Mouse (Mus musculus) adrenal gland, adult 18-20 months (tissue): ENCODE data around the gene D8Ertd738e. TPM values are rescaled to one million over a fixed set of nuclear protein-coding genes. Genes with fewer than 3 reads are reported as not detected.

Source experiments
- DNase-seq, 2 experiments: peaks; one replicate each; pipeline ENCODE4 v3.0.0; 2021 to 2022; ENCODE audit warnings: low spot score in 2 of 2
- total RNA-seq, 2 experiments: library from RNA; stranded (reverse); gene quantifications; 1 replicate in 1 of 2; 2 replicates in 1 of 2; pipeline ENCODE4 v1.2.3; 2021

Gene D8Ertd738e
- total RNA-seq, 2 experiments from 2014 or later: 292 to 304 TPM

DNA sequence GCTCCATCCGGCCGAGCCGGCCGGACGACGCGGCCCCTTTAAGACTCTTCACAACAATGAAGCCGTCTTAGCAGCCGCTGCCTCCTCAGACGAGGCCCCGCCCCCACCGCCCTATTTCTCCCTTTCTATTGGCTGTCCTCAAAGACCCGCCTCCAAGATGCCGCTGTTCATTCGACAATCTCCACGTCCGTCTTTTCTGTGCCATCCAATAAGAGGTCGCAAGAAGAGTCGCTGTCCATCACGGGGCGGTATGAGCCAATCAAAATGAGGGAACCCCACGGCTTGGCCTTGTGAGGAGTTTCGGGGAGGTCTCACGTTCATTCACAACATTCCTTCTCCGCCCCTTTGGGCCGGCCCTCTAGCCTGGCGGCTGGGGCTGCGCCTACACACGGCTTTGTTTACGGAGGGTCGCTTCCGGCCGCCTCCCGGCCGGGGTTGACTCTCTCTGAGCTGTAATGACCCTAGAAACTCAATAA is 12.5 kb downstream of the D8Ertd738e start, which contains the start of gene Zswim4:
Zswim4 (minus strand) TSS at position 58 of the 476 bp plus-strand sequence.
- peak; percentile 92 to 97 for DNase-seq

DNA sequence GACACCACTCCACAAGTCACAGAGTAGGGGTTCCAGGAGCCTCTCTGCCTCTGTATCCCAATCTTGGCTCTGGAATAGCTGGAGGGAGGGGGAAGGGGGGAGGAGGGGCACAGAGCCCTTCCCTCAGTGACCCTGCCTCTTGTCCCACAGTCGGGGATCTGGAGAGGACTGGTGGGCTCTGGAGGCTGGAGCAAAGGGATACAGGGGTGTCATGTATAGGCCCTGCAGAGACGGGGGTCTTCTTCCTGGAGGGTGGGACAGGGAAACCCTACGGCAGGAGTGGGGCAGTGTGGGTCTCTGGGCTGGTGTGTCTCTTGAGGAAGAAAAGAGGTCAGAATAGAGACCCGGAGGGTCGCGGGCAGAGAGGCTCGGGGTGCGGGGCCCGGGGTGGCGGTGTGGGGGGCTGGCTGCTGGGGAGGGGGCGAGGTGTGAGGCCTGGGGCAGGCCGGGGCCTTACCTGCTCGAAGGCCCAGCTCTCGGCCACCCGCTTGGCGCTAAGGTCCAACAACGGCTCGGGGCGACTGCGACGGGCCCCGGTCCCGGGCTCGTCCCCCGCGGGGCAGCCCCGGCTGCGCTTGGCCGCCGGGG is 13.0 kb downstream of the D8Ertd738e start:
- DNase-seq: no peak

DNA sequence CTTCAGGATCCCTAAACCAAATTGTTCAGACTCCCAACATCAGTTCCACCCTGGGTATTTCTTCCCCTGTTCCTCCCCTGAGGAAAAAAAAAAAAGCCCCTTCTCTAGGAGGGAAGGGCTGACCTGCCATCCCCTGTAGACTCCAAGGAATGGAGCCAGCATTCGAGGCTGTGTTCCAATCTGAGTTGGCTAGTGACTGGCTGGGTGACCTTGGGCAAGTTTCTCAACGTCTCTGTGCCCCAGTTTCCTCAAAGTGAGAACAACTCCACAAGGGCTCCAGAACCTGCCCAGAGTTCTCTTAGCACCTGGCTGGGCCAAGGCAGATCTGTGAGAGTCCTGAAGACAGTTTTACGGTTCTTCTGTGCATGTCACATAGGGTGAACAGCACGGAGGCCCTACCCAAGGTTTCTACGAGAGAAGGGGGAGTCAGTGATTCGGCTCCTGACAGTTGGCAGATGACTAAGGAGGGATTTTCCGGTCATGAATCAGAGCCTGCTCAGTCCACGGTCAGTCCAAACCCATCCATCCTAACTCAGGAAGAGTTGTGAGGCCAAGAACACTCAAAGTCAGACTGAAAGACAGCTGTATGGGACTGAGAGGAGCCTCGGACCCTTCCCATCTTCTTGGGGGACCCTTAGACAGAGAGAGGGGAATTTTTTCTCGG is 13.6 kb downstream of the D8Ertd738e start:
- DNase-seq: peak in 1 of 2 experiments; percentile 64

DNA sequence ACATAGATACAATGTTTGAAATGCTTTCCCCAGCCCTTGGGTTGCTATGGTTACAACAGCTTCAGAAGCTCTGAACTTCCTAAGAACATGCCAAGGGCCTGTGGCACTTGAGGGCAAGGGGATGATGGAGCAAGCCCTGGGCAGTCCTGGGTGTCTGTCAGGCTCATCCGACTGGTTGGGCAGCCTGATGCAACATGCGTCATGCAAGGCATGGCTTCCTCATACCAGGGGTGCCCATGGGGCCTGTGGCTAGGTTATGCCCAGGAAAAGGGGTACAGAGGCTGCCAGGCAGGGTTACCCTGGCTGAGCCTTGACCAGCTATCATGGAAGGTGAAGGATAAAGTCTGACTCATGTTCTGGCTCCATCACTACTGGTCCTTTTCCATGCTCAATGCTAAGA is 16.5 kb downstream of the D8Ertd738e start:
- DNase-seq: peak in 1 of 2 experiments; percentile 36

DNA sequence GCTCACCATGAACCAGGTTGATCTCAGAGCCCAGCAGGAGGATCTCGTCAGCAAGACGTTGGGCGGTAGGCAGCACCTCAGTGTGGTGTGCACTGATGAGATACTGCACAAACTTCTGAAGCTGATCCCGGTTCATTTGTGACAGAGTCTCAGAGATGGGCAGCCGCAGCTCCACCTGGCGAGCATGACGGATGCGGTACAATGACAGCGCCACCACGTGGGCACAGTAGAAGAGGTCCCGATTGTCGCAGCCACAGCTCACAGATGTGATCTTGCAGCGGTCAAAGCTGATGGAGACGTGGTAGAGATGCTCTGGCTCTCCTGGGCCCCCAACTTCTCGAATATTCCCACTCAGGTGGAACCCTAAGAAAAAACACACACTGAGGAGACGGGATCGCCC is 18.8 kb downstream of the D8Ertd738e start:
- DNase-seq: no peak

DNA sequence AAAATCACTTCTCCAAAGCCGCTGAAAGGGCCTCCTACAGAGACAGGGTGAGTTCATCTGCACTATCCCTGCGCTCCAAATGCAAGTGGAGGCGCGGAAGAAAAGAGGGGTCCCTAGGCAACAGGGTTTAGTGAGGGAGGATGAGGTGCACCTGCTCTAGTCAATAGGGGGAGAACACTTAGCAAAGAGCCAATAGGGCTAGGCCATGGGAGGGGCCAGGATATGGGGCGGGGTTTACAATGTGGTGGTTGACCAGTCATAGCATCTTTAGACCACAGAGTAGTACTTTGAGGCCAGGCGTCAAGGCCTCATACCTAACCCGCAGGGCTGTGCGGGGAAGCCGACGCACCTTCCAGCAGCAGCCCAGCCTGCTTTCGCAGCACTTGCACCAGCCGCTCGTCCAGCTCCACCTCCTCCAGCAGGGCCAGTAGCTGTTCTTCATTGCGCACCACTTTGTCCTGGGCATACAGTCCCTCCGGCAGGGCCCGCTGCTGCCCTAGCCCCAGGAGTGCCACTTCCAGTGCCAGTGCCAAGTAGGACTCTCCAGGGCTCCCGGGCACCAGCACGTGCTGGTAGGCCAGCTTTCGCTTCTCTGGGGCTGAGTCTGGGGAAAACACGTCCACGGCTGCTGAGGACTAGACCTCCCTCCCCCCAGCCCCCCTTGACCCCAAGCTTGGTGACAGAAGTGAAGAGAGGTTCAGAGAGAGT is 26.0 kb downstream of the D8Ertd738e start:
- no peak for DNase-seq

DNA sequence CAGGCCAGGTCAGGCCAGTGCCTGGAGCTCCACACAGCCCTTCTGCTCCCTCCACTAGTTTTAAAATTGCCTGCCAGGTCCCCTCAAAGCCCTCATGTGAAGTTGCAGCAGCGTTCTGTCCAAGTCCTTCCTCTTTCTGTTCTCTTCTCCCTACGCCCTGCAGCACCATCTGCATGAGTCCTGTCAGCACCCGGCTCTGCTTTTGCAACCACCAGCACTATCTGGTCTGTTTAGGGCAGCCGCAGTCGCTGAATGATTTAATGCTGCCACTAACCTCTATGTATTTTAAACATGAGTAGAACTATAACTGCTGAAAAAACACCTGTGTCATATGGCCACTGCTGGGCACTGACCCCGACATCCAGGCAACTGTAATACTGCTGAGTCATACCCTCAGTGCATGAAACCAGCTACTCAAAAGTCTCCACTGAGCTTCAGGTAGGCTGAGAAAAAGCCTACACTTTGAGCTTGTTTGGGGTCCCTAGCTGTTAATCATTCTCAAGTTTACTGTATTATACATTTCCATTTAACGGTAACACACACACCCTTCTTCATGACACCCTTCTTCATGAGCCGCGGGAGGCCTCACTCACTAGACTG is 26.9 kb downstream of the D8Ertd738e start:
- DNase-seq: no peak

DNA sequence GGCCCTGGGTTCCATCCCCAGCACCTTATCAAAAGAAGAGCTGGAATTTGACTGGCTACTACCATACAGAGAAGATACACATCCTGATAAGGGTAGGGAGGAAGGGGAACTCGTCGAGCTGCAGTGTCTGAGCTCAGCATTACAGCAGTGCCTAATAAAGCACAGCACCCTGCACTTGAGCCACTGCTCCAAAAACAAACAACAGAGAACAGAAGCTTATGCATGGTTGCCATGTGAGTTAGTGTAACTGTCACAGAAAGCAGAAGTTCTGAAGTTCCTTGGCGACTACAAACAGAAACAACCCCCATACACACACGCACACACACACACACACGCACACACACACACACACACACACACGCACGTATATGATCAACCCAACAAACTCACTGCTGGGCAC is 29.4 kb downstream of the D8Ertd738e start:
- DNase-seq: no peak

DNA sequence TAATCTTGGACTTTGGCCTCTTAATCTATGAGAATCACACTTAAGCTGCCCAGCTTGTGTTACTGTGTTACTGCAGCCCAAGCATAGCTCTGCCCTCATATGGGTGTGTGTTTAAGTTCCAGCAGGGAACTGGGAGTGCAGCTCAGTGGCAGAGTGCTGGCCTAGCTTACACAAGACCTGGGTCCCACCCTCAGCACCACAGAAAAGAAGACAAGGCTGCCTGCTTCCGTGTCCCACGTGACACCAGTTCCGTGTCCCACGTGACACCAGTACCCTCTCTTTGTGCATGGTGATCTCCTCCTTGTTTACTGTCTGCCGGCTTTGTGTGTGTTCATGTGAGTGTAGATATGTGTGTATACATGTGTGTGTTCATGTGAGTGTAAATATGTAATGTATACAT is 31.4 kb downstream of the D8Ertd738e start:
- DNase-seq: no peak

DNA sequence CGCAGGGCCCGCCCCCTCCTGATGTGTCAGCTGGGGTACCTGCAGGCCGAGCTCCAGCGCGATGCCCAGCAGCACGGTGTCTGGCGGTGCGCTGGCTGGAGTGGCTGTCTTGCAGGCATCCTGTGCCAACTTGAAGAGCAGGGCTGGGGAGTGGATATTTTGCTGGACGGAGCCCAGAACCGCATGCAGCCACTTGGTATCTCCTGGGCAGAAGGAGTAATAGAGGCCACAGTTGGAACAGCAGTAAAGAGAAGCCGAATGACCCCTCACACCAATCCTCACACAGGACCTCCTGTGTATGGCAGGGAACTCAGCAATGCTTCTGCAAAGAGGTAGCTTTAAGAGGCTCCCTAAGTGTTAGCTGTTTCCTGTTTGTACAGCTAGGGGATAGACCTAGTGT is 32.3 kb downstream of the D8Ertd738e start:
- no peak for DNase-seq

DNA sequence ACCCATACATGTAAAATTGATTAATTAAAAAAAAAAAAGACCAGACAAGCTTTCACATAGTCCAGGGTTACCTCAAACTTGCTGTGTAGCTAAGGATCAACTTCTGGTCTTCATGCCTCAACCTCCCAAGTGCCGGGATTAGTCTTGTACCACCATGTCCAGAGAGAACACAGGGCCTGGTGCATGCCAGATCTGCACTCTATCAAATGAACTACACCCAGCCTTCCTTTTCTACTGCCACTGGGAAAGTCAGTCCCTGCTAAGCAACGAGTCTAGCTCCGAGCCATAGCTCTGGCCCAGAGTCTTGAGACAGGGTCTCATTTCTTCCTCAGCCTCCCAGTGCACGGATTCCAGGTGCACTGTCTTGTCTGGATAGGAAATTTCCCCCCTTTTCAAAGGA is 36.2 kb downstream of the D8Ertd738e start:
- DNase-seq: no peak

DNA sequence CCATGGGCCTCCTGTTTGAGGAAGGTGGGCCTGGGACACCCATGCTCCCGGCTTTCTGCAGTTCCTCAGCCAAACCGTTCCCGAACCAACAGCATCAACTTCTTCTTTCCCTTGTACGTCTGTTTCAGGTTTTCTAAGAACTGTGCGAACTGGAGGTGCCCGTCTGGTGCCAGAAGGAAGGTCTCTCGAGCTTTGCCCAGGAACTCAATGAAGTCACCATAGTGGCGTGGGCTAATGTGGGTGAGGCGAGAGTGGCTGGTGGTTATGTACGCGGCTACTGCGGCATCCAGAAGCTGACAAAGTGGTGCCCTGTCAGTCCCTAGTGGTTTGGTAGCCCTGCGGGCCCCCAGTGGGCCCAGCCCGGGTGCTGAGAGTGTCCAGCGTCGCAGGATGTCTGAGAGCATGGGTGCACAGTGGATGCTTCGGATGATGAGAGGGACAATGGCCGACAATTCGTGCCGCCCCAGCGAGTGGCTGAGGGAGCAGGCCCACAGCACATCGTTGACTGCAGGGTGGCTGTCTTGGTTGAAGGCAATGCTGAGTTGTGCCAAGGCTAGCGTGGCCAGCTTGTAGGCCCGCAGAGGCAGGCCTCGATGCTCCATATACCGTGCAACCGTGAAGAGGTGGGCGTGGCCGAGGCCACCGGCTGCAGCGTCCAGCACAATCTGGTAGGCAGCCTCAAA is 37.5 kb downstream of the D8Ertd738e start:
- no peak for DNase-seq

DNA sequence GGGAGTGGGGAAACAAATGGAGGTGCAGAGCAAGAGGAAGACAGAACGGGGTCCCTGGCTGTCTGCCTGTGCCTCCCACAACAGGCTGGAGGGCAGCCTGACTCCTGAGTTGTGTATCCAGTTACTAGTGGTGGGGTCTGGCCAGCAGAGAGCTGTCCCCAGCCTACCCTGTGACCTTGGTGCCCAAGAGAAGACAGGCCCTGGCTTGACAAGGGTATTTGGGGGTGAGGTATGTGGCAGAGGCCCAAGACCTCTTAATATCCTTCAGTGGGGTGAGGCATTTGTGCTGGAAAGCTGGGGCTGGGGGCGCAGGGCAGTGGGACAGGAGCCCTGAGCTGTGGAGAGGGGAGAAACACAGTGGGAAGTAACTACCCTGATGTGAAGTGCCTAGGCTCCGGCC is 38.3 kb downstream of the D8Ertd738e start:
- DNase-seq: peak in 1 of 2 experiments; percentile 26

DNA sequence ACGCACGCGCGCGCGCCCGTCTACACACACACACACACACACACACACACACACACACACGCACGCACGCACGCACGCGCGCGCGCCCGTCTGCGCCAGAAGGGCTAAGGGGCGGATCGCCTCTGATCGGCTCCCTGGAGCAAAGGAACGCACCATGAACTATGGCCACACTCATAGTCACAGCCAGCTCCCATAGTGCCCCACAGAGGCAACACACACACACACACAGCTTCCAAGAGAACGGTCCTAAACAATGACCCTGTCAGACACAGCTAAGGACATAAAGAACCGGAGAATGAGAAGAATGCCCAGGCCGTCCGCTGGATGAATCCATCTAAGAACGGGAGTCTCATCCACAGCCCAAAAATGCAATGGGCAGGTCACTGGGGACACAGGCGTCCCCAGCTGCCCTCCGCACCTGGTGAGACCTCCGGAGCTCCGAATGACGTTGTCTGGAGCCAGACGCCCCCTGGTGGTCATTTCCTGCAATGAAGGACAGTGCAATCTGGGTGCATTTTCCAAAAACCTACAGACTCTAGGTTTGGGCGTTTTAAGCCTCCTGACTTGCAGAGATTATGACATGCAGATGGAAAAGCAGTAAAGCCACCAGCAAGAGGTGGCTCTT is 39.2 kb downstream of the D8Ertd738e start:
- peak; percentile 82 to 83 for DNase-seq

DNA sequence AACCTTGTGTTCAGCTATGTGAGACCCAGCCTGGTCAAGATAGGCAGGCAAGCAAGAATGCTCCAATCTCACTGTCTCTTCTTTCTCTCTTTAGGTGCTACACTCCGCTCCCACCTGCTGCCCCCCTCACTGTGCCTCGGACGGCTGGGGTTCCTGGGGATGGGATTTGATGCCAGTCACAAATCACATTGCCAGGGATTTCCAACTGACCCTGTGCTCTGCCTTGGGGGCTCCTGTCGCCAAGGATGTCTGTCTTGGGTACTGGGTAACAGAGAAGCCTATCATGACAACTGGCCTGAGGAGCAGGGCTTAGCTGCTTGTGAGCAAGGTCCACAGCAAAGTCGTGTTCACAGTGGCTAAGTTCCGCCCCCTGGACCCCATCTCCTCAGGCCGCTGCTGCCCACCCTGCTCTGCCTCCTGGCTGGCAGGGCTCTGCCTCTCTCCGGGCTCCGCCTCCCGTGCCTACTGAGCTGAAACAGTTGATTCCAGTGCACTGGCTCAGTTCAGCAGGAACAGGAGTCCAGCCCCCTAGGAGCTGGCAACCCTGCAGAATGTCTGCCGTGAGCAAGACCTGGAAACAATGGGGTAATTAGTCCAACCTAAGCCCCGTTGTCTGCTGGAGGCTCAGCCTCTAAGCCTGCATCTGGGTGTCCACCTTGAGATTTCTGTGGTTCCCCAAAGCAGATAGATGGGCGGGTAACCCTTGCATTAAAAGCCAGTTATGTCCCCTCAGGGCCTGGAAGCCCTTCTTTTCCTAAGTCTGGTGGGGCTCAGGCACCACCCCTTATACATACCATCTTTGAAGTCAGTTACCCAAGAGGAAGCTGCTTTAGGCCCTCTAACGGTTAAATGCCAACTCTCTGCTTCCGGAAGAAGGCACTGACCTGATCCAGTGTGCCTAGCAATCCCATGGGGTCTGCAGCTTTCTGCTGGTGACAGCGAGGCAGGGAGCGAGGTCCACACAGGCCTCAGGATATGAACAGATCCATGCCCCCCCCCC is 40.8 kb downstream of the D8Ertd738e start:
- DNase-seq: no peak

DNA sequence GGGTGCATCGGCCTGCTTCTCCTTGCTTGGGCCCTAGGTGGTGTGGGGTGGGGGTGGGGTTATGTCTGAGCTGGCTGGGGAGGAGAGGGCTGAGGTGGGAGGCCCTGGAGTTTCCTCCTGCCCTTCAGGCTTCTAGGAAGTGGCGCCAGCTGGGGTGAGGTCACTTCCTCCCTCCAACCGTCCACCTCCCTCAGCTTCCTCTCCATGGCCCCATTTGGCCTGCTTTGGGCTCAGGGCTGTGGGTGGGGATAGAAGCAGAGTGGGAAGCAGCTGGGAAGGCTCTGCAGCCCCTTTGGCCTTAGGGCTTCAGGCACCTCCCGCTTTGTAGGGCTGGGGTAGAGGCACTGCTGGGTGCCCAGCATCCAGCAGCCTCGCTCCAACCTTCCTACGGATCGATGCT is 41.7 kb downstream of the D8Ertd738e start:
- DNase-seq: peak in 1 of 2 experiments; percentile 39

DNA sequence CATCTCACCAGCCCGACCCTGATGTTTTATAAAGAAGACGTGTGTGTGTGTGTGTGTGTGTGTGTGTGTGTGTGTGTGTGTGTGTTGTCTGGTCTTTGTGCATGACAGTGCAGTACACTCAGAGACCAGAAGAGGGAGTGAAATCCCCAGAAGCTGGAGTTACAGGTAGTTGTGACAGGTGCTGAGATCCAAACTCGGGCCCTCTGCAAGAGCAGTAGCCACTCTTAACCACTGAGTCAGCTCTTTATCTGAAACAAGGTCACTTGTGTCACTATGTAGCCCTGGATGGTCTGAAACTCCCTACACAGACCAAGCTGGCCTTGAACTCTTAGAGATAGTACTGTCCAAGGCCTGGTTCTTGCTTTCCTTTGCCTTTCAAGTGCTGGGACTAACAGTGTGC is 42.9 kb downstream of the D8Ertd738e start:
- DNase-seq: no peak

DNA sequence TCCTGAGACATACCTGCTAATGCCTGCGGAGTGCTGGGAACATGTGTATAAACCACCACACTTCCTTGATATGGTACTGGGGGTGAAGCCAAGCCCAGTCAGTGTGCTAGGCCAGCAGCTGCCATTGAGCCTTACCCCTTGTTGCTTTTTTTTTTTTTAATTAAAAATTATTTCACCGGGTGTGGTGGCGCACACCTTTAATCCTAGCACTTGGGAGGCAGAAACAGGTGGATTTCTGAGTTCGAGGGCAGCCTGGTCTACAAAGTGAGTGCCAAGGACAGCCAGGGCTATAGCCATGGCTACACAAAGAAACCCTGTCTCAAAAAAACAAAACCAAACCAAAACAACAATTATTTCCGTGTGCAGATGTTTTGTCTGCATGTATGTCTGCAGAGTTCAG is 44.4 kb downstream of the D8Ertd738e start:
- no peak for DNase-seq

DNA sequence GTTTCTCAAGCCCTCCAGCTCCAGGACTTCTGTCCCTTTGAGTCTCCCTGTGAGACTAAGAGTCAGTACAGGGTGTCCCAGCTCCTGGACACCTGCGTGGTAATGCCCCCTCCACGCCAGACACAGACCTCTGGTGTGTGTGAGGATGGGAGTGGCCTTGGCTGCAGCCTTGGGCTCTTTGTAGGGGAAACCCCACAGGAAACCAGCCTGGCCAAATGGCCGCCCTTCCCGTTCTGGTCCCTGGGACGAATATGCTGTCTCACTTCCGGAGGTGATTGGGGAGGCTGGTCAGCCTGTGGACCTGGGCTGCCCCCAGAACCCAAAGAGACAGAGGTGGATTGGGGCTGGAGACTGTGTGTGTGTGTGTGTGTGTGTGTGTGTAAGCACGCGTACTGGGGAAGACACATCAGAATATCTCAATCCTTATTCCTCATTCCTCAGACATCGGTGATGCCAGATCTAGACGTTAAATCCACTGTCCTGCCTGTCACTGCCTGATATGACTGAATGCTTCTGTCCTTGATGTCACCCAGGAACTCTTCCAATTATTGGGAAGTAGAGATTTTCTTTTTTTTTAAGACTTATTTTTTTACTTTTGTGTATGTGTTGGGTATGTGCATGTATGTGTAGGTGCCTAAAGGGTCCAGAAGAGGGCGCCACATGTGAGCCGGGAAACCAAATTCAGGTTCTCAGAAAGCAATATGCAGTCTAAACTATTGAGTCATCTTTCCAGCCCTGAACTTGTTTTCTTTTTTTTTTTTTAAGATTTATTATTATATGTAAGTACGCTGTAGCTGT is 45.3 kb downstream of the D8Ertd738e start:
- DNase-seq: peak; percentile 68 to 70
